ENCODE assay signal across 19 mouse cellular contexts in genomic region chr11:118836889-118837288, GRCm38 (mm10).
DNase-seq lines count a peak whose midpoint lies in the region; ATAC-seq and TF ChIP-seq lines count a peak whose summit lies in the region.
"Had no signal": no experiment of that assay in that cellular context is flagged by ENCODE, and none has a peak within 500 bp of the region (broad histone marks: within the 10 kb centered on the region; RNA-seq: fewer than 3 reads in every experiment).

No protein-coding gene starts in this region.

- no peak overlapping the region for H3K9ac ChIP-seq in midbrain, postnatal 0 days (replicated peaks; ENCODE audit: low read length, poor library complexity, severe bottlenecking)
- H3K9ac ChIP-seq in midbrain, embryonic 16.5 days (ENCODE audit: low read depth, low read length): no peak overlapping the region
- H3K9ac ChIP-seq: embryonic facial prominence, embryonic 13.5 days; stomach, embryonic 15.5 days had no signal

- DNase-seq in midbrain, postnatal 0 days (ENCODE audit: low spot score): peak; percentile 68
- peak; percentile 86 to 88 for DNase-seq in cerebellum, adult 2 months
- DNase-seq in cerebellum, postnatal 36 days: peak; percentile 81 to 86
- DNase-seq in adrenal gland, adult 2 months: no peak
- no peak for DNase-seq in heart, adult 9 months (ENCODE audit: low spot score in 2 of 2)
- DNase-seq in urinary bladder, postnatal 10 days (ENCODE audit: low spot score): no peak
- DNase-seq: gastrocnemius, postnatal 14 days; heart, adult 2 months; kidney, adult 9 months; kidney, postnatal 36 days; lung, adult 18-20 months; lung, postnatal 36 days; right cerebral cortex, adult 18-20 months; thymus, adult 2 months had no signal

- ATAC-seq in midbrain, postnatal 0 days (ENCODE audit: low FRiP score): no peak; the same call in 1 of the 2 replicates
- ATAC-seq in midbrain, embryonic 16.5 days: no peak
- ATAC-seq: CD4-positive, CD25-positive, alpha-beta regulatory T cell, adult 4 months had no signal

- H3K36me3 ChIP-seq in midbrain, postnatal 0 days (ENCODE audit: insufficient read depth, low read length): no peaks in the 10 kb centered on the region
- H3K36me3 ChIP-seq in midbrain, embryonic 16.5 days (ENCODE audit: control insufficient read depth, insufficient read depth, low read length): no peaks in the 10 kb centered on the region
- H3K36me3 ChIP-seq: embryonic facial prominence, embryonic 13.5 days; G1E; stomach, embryonic 15.5 days had no signal

- 70% methylated on average over 4 of the region's 4 CpGs for WGBS in midbrain, postnatal 0 days
- 58% methylated on average over 4 of the region's 4 CpGs for WGBS in midbrain, embryonic 16.5 days
- 5% methylated on average over 4 of the region's 4 CpGs for WGBS in cerebellum, adult 2 months

- no peaks in the 10 kb centered on the region for H3K4me1 ChIP-seq in midbrain, postnatal 0 days (ENCODE audit: insufficient read depth, low read length)
- H3K4me1 ChIP-seq in midbrain, embryonic 16.5 days (ENCODE audit: control insufficient read depth, insufficient read depth, low read length): no peaks in the 10 kb centered on the region; the same call in 1 of the 2 replicates
- H3K4me1 ChIP-seq in cerebellum, adult 2 months (ENCODE audit: control insufficient read depth, insufficient read depth, low read length): peaks cover 85% of the 10 kb centered on the region
- H3K4me1 ChIP-seq: embryonic facial prominence, embryonic 13.5 days; stomach, embryonic 15.5 days had no signal

- H3K4me2 ChIP-seq in midbrain, postnatal 0 days (ENCODE audit: low read depth, low read length, poor library complexity, severe bottlenecking): no peak overlapping the region
- H3K4me2 ChIP-seq in midbrain, embryonic 16.5 days (ENCODE audit: low read length): no peak overlapping the region
- H3K4me2 ChIP-seq: embryonic facial prominence, embryonic 13.5 days; stomach, embryonic 15.5 days had no signal

- no peak overlapping the region for H3K4me3 ChIP-seq in midbrain, postnatal 0 days (ENCODE audit: low read depth, low read length)
- H3K4me3 ChIP-seq in midbrain, embryonic 16.5 days (ENCODE audit: low read depth, low read length): no peak overlapping the region
- H3K4me3 ChIP-seq in cerebellum, adult 2 months (replicated peaks; ENCODE audit: insufficient read depth, low read depth, low read length): no peak overlapping the region
- H3K4me3 ChIP-seq: embryonic facial prominence, embryonic 13.5 days; heart, adult 2 months; stomach, embryonic 15.5 days had no signal

- H3K9me3 ChIP-seq in midbrain, postnatal 0 days (ENCODE audit: low read length): no peaks in the 10 kb centered on the region
- H3K9me3 ChIP-seq in midbrain, embryonic 16.5 days (replicated peaks; ENCODE audit: control insufficient read depth, low read length, poor library complexity, severe bottlenecking): no peaks in the 10 kb centered on the region
- H3K9me3 ChIP-seq: embryonic facial prominence, embryonic 13.5 days; stomach, embryonic 15.5 days had no signal

- no peak for TF ChIP-seq CTCF in midbrain, postnatal 0 days (IDR thresholded peaks at IDR 0.05)
- no peak for TF ChIP-seq CTCF in cerebellum, adult 2 months (IDR thresholded peaks at IDR 0.05; ENCODE audit: borderline replicate concordance, insufficient read depth, low read depth, low read length)

- H3K27ac ChIP-seq in midbrain, postnatal 0 days (ENCODE audit: low read depth, low read length): no peak overlapping the region
- no peak overlapping the region for H3K27ac ChIP-seq in midbrain, embryonic 16.5 days (ENCODE audit: low read length)
- peak overlapping the region; percentile 74 for H3K27ac ChIP-seq in cerebellum, adult 2 months (ENCODE audit: insufficient read depth, low read length)
- H3K27ac ChIP-seq: embryonic facial prominence, embryonic 13.5 days; heart, adult 2 months; stomach, embryonic 15.5 days had no signal

- H3K27me3 ChIP-seq in midbrain, postnatal 0 days (ENCODE audit: insufficient read depth, low read length): no peaks in the 10 kb centered on the region
- no peaks in the 10 kb centered on the region for H3K27me3 ChIP-seq in midbrain, embryonic 16.5 days (ENCODE audit: control insufficient read depth, insufficient read depth, low read depth, low read length)
- no peaks in the 10 kb centered on the region for H3K27me3 ChIP-seq in cerebellum, adult 2 months (ENCODE audit: control insufficient read depth, insufficient read depth, low read length)
- H3K27me3 ChIP-seq: embryonic facial prominence, embryonic 13.5 days; stomach, embryonic 15.5 days had no signal

- TF ChIP-seq POLR2A in cerebellum, adult 2 months (IDR thresholded peaks at IDR 0.05; ENCODE audit: borderline replicate concordance, insufficient read depth, low read length): no peak

Comparison
In these comparisons a context has a peak if more than half of its experiments do, and no peak if none do; other contexts are left out.
1. DNase-seq: peak in midbrain, postnatal 0 days (single experiment), cerebellum, adult 2 months (2 of 2) and cerebellum, postnatal 36 days (2 of 2); none in adrenal gland, adult 2 months (single experiment), heart, adult 9 months (0 of 2) and urinary bladder, postnatal 10 days (single experiment).